Mouse (Mus musculus) G1E (cell line): ENCODE measurements around the gene Plekha4. TPM values are rescaled to one million over a fixed set of nuclear protein-coding genes. Genes with fewer than 3 reads are reported as not detected.

Source experiments
- ATAC-seq: 2 replicates; pipeline ENCODE4 v1.8.0; 2016; ENCODE audit warnings: mild to moderate bottlenecking; ENCODE audit not compliant: insufficient number of reproducible peaks, poor library complexity, low FRiP score, severe bottlenecking; ENCODE audit errors: extremely low read depth
- DNase-seq: peaks from one replicate; pipeline ENCODE4 v3.0.0; 2012; ENCODE audit warnings: low spot score
- H3K27me3 ChIP-seq: 2 replicates; pipeline ENCODE4 v1.6.1; 2012; ENCODE audit warnings: mild to moderate bottlenecking, low read length, inconsistent platforms; ENCODE audit not compliant: insufficient read depth
- H3K36me3 ChIP-seq: replicated peaks from 2 replicates; pipeline ENCODE3; 2012; ENCODE audit warnings: mild to moderate bottlenecking, inconsistent platforms
- H3K4me1 ChIP-seq: 2 replicates; pipeline ENCODE4 v1.6.1; 2012; ENCODE audit warnings: low read depth, low read length, inconsistent platforms, mixed read lengths; ENCODE audit not compliant: insufficient read depth
- H3K4me3 ChIP-seq: 2 replicates; pipeline ENCODE4 v1.5.1; 2012; ENCODE audit warnings: low read depth, mild to moderate bottlenecking, inconsistent platforms, low read length, moderate library complexity, mixed read lengths
- H3K9me3 ChIP-seq: replicated peaks from 2 replicates; pipeline ENCODE4 v1.6.1; 2012; ENCODE audit warnings: inconsistent platforms
- CTCF ChIP-seq: IDR thresholded peaks from 2 replicates; pipeline ENCODE4 v1.5.1; 2012; ENCODE audit warnings: low read depth, low read length, inconsistent platforms, mixed read lengths
- GATA1 ChIP-seq: IDR thresholded peaks from 2 replicates; pipeline ENCODE4 v1.6.1; 2012; ENCODE audit warnings: borderline replicate concordance, low read length, inconsistent platforms, mixed read lengths
- GATA2 ChIP-seq: IDR thresholded peaks from 2 replicates; pipeline ENCODE4 v1.6.1; 2012; ENCODE audit warnings: low read depth, low read length, inconsistent platforms, borderline replicate concordance
- POLR2AphosphoS5 ChIP-seq: IDR thresholded peaks from 2 replicates; pipeline ENCODE4 v1.6.1; 2012; ENCODE audit warnings: low read depth, low read length, inconsistent platforms; ENCODE audit not compliant: insufficient replicate concordance
- TAL1 ChIP-seq: conservative IDR thresholded peaks from 2 replicates; pipeline ENCODE4 v1.6.1; 2012; ENCODE audit warnings: low read depth, low read length, inconsistent platforms, mixed read lengths
- polyA plus RNA-seq: library from polyadenylated mRNA; stranded (reverse); fragments of >175 nt; gene quantifications from 2 replicates; pipeline ENCODE4 v1.2.3, GENCODE M21; 2012
- total RNA-seq, 2 experiments: library from RNA; stranded (forward) in 1 of 2; stranded (reverse) in 1 of 2; fragments of 200-1000 nt in 1 of 2; fragments of >200 nt in 1 of 2; fragmentation: Nextera tagmentation in 1 of 2; gene quantifications; 2 replicates each; pipeline ENCODE4 v1.2.3; 2014 to 2017

Plekha4 gene
- total and polyA plus RNA-seq, 3 experiments, result 1.3 to 2.8 (median 1.5) TPM

GRCm38 (mm10) chr7:45535676-45536075 lies 9.5 kb downstream of the Plekha4 start:
- Histone ChIP-seq H3K4me1 (peaks cover 3% of the 10 kb centered on the region), H3K27me3 (peaks cover 55% of the 10 kb centered on the region), H3K4me3 (no peak overlapping the region), H3K9me3 (no peaks in the 10 kb centered on the region), H3K36me3 (no peaks in the 10 kb centered on the region)
- DNase-seq (no peak), ATAC-seq (no peak)
- TF ChIP-seq CTCF (no peak), GATA2 (no peak), POLR2AphosphoS5 (no peak), GATA1 (no peak), TAL1 (no peak)

- H3K36me3 ChIP-seq, result no peaks in the 10 kb centered on the region
- H3K9me3 ChIP-seq, result no peaks in the 10 kb centered on the region
- DNase-seq, result no peak
- TF ChIP-seq GATA2 (no peak), CTCF (no peak), TAL1 (no peak), POLR2AphosphoS5 (no peak), GATA1 (no peak)
- ATAC-seq, result no peak
- H3K27me3 ChIP-seq, result peaks cover 57% of the 10 kb centered on the region
- H3K4me3 ChIP-seq, result no peak overlapping the region
- H3K4me1 ChIP-seq, result peaks cover 5% of the 10 kb centered on the region; the same call in 1 of the 2 replicates
Measured at GRCm38 (mm10) chr7:45537602-45538001, 11.5 kb downstream of the Plekha4 start.

GRCm38 (mm10) chr7:45538163-45539041 lies 12.3 kb downstream of the Plekha4 start:
- DNase-seq (no peak), ATAC-seq (no peak)
- peaks cover 57% of the 10 kb centered on the region for H3K27me3 ChIP-seq
- H3K4me1 ChIP-seq, result peaks cover 5% of the 10 kb centered on the region; the same call in 1 of the 2 replicates
- H3K9me3 ChIP-seq, result no peaks in the 10 kb centered on the region
- no peak for TF ChIP-seq POLR2AphosphoS5
- TF ChIP-seq TAL1, result no peak
- no peak for TF ChIP-seq GATA2
- no peak for TF ChIP-seq GATA1
- TF ChIP-seq CTCF, result no peak
- H3K36me3 ChIP-seq, result no peaks in the 10 kb centered on the region
- no peak overlapping the region for H3K4me3 ChIP-seq

- no peaks in the 10 kb centered on the region for H3K36me3 ChIP-seq
- TF ChIP-seq CTCF (no peak), TAL1 (no peak), POLR2AphosphoS5 (no peak), GATA1 (no peak)
- no peak for ATAC-seq
- H3K4me1 ChIP-seq, result peaks cover 5% of the 10 kb centered on the region; the same call in 1 of the 2 replicates
- H3K4me3 ChIP-seq, result no peak overlapping the region
- DNase-seq, result no peak
- peaks cover 60% of the 10 kb centered on the region for H3K27me3 ChIP-seq
- no peaks in the 10 kb centered on the region for H3K9me3 ChIP-seq
Measured at GRCm38 (mm10) chr7:45539095-45539494, 13.0 kb downstream of the Plekha4 start.

GRCm38 (mm10) chr7:45540213-45540612 lies 14.1 kb downstream of the Plekha4 start:
- H3K27me3 ChIP-seq, result peaks cover 55% of the 10 kb centered on the region
- ATAC-seq (no peak), DNase-seq (no peak)
- H3K36me3 ChIP-seq, result no peaks in the 10 kb centered on the region
- H3K4me3 ChIP-seq, result no peak overlapping the region
- peaks cover 3% of the 10 kb centered on the region; the same call in 1 of the 2 replicates for H3K4me1 ChIP-seq
- 0 out of 2 replicates have a peak, but pooled peaks cover 3% of the 10 kb centered on the region for H3K9me3 ChIP-seq
- no peak for TF ChIP-seq TAL1
- no peak for TF ChIP-seq CTCF
- TF ChIP-seq GATA1, result no peak
- TF ChIP-seq POLR2AphosphoS5, result no peak
- no peak for TF ChIP-seq GATA2

GRCm38 (mm10) chr7:45544525-45544924 lies 18.4 kb downstream of the Plekha4 start:
- peaks cover 3% of the 10 kb centered on the region; the same call in 1 of the 2 replicates for H3K4me1 ChIP-seq
- ATAC-seq (no peak), DNase-seq (no peak)
- peaks cover 54% of the 10 kb centered on the region for H3K27me3 ChIP-seq
- H3K4me3 ChIP-seq, result no peak overlapping the region
- TF ChIP-seq GATA2 (no peak), TAL1 (no peak), POLR2AphosphoS5 (no peak), CTCF (no peak), GATA1 (no peak)
- H3K36me3 ChIP-seq, result no peaks in the 10 kb centered on the region
- 0 out of 2 replicates have a peak, but pooled peaks cover 3% of the 10 kb centered on the region for H3K9me3 ChIP-seq
